Mouse (Mus musculus) ES-E14 (cell line): Measurements from ENCODE around the gene Tacc2. TPM values are rescaled to one million over a fixed set of nuclear protein-coding genes. Genes with fewer than 3 reads are reported as not detected.

Source experiments
- DNase-seq: peaks from one replicate; pipeline ENCODE4 v3.0.0-alpha.2; 2013; ENCODE audit warnings: low read depth, low spot score
- H3K27ac ChIP-seq: 2 replicates; pipeline ENCODE4 v1.5.1; 2012; ENCODE audit warnings: low read depth, mild to moderate bottlenecking, low read length, moderate library complexity, mixed read lengths; ENCODE audit not compliant: poor library complexity, insufficient read depth, severe bottlenecking
- H3K36me3 ChIP-seq: 2 replicates; pipeline ENCODE4 v1.6.1; 2012; ENCODE audit warnings: mild to moderate bottlenecking, low read length, moderate library complexity, mixed read lengths; ENCODE audit not compliant: control insufficient read depth, poor library complexity, insufficient read depth, severe bottlenecking
- H3K4me1 ChIP-seq, 2 experiments: fragments of 150-350 bp in 1 of 2; sonication (generic) in 1 of 2; 2 replicates each; pipeline ENCODE4 v1.6.1; 2012; ENCODE audit warnings: low read length in 2 of 2, mild to moderate bottlenecking in 1 of 2, mixed read lengths in 1 of 2; ENCODE audit not compliant: control insufficient read depth in 2 of 2, insufficient read depth in 2 of 2, poor library complexity in 1 of 2
- H3K4me3 ChIP-seq, 2 experiments: fragments of 150-350 bp in 1 of 2; sonication (generic) in 1 of 2; 2 replicates each; pipeline ENCODE4 v1.5.1; 2012; ENCODE audit warnings: low read length in 2 of 2, low read depth in 1 of 2, mild to moderate bottlenecking in 1 of 2, mixed read lengths in 1 of 2; ENCODE audit not compliant: insufficient read depth in 1 of 2, poor library complexity in 1 of 2, severe bottlenecking in 1 of 2
- H3K9ac ChIP-seq: 2 replicates; pipeline ENCODE4 v1.6.1; 2012; ENCODE audit warnings: low read depth, mild to moderate bottlenecking, low read length, mixed read lengths; ENCODE audit not compliant: poor library complexity, insufficient read depth, severe bottlenecking
- H3K9me3 ChIP-seq: fragments of 150-350 bp; sonication (generic); 2 replicates; pipeline ENCODE4 v1.6.1; 2012; ENCODE audit warnings: low read depth, mild to moderate bottlenecking, low read length; ENCODE audit not compliant: control insufficient read depth, insufficient read depth
- CHD2 ChIP-seq: IDR thresholded peaks from 2 replicates; pipeline ENCODE4 v1.6.1; 2014; ENCODE audit warnings: mild to moderate bottlenecking, low read depth, low read length, inconsistent platforms
- HCFC1 ChIP-seq: IDR thresholded peaks from 2 replicates; pipeline ENCODE4 v1.6.1; 2012; ENCODE audit warnings: low read length, inconsistent platforms, borderline replicate concordance; ENCODE audit not compliant: insufficient read depth
- MAFK ChIP-seq: IDR thresholded peaks from 2 replicates; pipeline ENCODE4 v1.6.1; 2014; ENCODE audit warnings: mild to moderate bottlenecking, low read depth, low read length, inconsistent platforms; ENCODE audit not compliant: insufficient read depth
- ZC3H11A ChIP-seq: IDR thresholded peaks from 2 replicates; pipeline ENCODE4 v1.6.1; 2012; ENCODE audit warnings: low read depth, mild to moderate bottlenecking, inconsistent platforms, low read length, borderline replicate concordance
- ZNF384 ChIP-seq: IDR thresholded peaks from 2 replicates; pipeline ENCODE4 v1.6.1; 2012; ENCODE audit warnings: low read depth, low read length, inconsistent platforms
- in situ Hi-C, 2 experiments: fragments of 600-800 bp; cut with MboI; formaldehyde crosslinking; loops; one replicate each; pipeline ENCODE4 v1.15.1; 2025; ENCODE audit warnings: low sequenced_read_pairs in 2 of 2, inconsistent platforms in 1 of 2; ENCODE audit not compliant: unreplicated experiment in 2 of 2
- total RNA-seq: library from RNA; depleted of rRNA; stranded (reverse); fragments of 300-350 nt; gene quantifications from 2 replicates; pipeline ENCODE4 v1.2.3, GENCODE M21; 2012

The Tacc2 gene
- total RNA-seq, 1 experiment = 23.2 TPM

DNA sequence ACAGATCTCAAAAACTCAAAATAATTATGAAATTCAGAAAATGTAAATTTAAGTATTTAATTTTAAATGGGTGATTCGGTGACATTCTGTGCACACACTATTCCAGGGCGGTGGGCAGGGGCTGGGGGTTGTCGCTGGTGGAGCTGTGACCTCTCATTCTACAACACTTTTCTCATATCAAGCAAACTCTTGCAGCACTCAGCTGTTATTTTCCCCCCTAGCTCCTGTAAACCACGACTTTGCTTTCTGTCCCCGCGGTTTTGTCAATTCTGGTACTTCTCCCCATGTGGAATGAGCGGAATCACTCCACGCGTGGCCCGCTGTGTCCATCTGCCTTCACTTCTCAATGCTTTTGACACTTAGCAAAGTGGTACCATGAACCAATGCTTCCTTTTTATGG lies 3.5 kb upstream of the Tacc2 start:
- Histone ChIP-seq H3K4me1 (peaks cover 7 to 8% of the 10 kb centered on the region in 2 experiments; a peak in 2 of 4 replicates), H3K9me3 (no peaks in the 10 kb centered on the region), H3K27ac (no peak overlapping the region), H3K4me3 (no peak overlapping the region), H3K9ac (no peak overlapping the region), H3K36me3 (no peaks in the 10 kb centered on the region)
- TF ChIP-seq MAFK = no peak
- TF ChIP-seq HCFC1 = no peak
- no peak for TF ChIP-seq ZC3H11A
- TF ChIP-seq ZNF384 = no peak
- in situ Hi-C loops = no loop called here
- DNase-seq = no peak

DNA sequence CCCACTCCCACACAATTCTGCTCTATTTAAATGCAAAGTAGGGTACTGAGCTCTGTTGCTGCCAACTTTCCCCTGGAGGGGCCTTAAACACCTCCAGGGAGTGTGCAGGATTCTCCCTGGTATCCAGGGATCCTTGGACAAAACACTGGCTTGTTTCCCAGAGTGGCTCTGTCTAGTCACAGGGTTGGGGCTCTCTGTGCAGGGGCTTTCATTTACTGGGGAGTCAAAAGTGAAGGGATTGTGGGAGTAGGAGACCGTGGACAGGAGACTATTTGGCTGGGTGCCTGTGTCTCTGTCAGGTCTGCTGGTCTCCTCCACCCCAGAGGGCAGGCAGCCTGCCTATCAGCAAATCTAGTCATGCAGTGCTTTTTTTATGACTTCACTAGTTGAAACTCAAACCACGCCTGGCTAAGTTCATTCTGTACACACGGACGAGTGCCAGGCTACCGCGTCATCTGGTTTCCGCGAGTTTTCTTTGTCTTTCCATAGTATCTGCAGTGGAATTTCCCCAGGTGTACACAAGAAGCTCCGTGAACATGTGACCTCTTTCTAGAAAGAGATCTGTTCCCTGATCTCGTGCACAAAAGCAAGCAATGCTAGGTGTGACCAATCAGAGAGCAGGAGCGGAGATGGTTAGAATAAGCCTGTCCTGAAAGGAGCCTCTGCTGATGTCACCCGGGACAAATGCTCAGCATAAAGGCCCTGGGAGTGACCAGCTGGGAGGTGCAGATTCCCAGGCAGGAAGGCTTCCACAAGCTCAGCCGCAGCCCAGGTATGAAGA lies 2.8 kb upstream of the Tacc2 start:
- Histone ChIP-seq H3K4me3 (peak overlapping the region in 1 of 2 experiments; percentile 30; a peak in 1 of 4 replicates), H3K9ac (no peak overlapping the region), H3K27ac (no peak overlapping the region), H3K9me3 (no peaks in the 10 kb centered on the region), H3K4me1 (peaks cover 7 to 8% of the 10 kb centered on the region in 2 experiments; a peak in 2 of 4 replicates), H3K36me3 (no peaks in the 10 kb centered on the region)
- TF ChIP-seq ZNF384 = peak; percentile 30; the same call in 1 of the 2 replicates
- TF ChIP-seq HCFC1 = no peak
- TF ChIP-seq CHD2 = no peak
- TF ChIP-seq ZC3H11A = no peak
- no peak for TF ChIP-seq MAFK
- DNase-seq = peak; percentile 43
- in situ Hi-C loops = no loop called here

DNA sequence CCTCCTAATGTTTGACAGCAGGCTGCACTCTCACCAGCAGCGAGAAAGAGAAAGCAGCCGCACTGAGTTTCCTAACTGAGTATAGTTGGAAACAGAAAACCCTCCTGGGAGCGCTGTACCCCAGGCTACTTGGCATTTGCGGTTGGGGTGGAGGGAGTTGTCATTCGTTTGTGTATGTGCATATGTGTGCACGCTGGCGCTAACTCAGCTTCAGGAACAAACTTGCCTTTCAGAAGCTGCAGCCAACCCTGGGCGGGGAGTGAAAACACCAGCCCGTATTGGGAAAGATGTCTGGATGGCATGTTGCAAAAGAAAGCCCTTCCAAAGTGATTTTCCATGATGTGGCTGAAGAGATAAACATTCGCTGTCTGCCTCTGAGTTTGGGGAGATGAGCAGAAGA lies 257 bp upstream of the Tacc2 start:
- DNase-seq = no peak
- Histone ChIP-seq H3K4me1 (peaks cover 7 to 8% of the 10 kb centered on the region in 2 experiments; a peak in 2 of 4 replicates), H3K36me3 (no peaks in the 10 kb centered on the region), H3K4me3 (no peak overlapping the region), H3K9ac (no peak overlapping the region), H3K27ac (no peak overlapping the region), H3K9me3 (no peaks in the 10 kb centered on the region)
- TF ChIP-seq ZC3H11A (no peak), HCFC1 (no peak), ZNF384 (no peak), CHD2 (no peak), MAFK (no peak)
- in situ Hi-C loops = no loop called here

DNA sequence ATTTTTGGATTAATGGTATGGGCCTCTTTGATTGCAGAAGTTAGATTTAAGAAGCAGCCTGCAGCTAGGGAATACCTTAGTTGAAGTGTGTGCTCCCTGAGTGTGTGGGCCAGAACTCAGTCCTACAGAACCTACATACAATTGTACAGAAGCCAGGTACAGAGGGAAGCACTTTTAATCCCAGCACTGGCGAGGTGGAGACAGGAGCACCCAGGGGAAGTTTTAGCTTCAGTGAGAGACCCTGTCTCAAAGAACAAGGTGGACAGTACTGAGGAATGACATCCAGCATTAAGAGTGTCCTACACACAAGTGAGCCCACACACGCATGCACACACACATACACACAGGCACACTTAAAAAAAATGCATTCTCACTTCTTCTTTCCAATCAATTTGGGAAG lies 828 bp downstream of the Tacc2 start:
- Histone ChIP-seq H3K27ac (no peak overlapping the region), H3K9ac (no peak overlapping the region), H3K4me3 (no peak overlapping the region), H3K36me3 (no peaks in the 10 kb centered on the region), H3K4me1 (peaks cover 7 to 8% of the 10 kb centered on the region in 2 experiments; a peak in 2 of 4 replicates), H3K9me3 (no peaks in the 10 kb centered on the region)
- in situ Hi-C loops = no loop called here
- DNase-seq = no peak
- no peak for TF ChIP-seq HCFC1
